Mouse (Mus musculus) frontal cortex, adult (tissue): Measurements from ENCODE around the gene Akap13.

Experiments
- ATAC-seq: cut with Nextera tagmentation; 2 replicates; pipeline ENCODE4 v1.9.2; 2017; ENCODE audit warnings: mild to moderate bottlenecking, moderate library complexity, mixed read lengths; ENCODE audit not compliant: low TSS enrichment

Gene Akap13

DNA sequence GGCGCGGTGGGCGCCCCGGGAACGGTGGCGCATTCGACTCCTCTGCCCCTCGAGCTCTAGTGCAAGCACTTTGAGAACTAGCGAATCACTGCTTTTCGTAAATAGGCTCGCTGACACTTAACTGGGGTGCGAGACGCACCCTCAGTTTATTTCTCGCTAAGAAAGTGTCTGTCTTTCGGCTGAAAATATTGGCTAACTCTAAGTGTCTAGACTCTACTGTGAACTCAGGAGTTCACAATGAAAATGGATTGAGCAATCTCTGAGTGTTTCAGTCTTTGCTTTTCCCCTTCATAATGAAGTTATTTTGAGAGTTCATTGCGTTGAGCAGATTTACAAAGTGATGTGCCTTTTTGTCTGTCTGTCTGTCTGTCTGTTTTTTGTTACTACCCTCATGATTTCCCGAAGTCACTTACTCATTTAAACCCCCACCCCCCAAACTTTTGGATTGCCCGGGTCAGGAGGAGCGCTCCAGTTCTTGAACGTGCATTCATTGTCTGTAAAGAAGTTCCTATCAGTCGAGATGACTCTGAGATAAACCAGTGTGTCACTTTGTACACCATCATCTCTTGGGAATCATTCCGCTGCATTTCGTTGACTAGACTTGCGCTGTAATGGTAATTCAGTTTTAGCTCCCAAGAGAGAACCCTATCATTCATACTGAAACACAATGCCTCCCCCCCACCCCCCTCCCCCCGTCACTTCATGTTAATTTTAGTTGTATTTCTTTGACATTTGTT lies 986 bp downstream of the Akap13 start:
- peak; percentile 3; the same call in 1 of the 2 replicates for ATAC-seq

GRCm38 (mm10) chr7:75460290-75460689 lies 5.0 kb downstream of the Akap13 start:
- ATAC-seq, result no peak

DNA sequence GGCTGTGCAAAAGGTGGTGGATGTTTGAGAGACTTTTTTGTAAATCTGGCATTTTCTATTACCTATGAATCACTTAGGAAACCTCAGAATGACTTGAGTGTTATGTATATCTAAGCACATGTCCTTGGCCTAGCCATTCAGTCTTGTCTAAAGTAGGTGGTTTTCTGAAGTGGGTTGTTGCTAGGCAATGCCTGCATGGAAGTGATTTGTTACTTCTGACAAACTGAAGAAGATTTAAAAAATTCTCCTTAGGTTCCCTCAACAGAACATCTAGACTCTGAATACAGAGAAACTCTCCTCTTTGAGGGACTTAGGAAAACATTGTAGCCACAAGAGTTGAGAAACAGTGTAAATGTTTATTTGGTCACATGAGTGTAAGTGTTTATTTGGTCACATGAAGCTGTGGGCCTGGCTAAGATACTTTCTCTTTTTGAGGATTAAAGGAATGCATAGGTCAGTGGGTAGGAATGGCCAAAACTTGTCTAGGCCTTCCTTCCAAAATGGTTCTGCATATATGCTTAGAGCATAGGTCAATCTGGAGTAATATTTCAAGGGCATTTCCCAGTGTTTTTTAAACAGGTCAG lies 8.3 kb downstream of the Akap13 start:
- peak; percentile 55 for ATAC-seq

GRCm38 (mm10) chr7:75467791-75468190 lies 12.5 kb downstream of the Akap13 start:
- no peak for ATAC-seq

- ATAC-seq, result no peak
These were observed 15.1 kb downstream of the Akap13 start for GRCm38 (mm10) chr7:75470318-75470925.

GRCm38 (mm10) chr7:75472316-75473195 lies 17.2 kb downstream of the Akap13 start:
- no peak for ATAC-seq

DNA sequence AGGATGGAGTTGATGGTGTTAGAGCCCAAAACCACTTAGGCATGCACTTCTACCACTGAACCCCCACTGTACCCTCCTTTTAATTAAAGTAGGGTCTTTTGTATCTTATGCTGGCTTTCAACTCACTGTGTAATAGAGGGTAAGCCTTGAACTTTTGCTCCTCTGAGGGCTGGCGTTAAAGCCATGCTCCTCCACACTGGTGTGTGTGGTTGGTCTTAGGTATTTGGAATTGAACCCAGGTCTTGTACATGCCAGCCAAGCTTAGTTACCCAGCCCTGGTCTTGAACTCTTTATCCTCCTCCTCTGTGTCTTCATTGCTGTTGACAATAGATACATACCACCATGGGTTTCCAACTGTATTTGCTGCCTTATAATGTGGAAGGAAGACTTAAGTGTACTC lies 18.0 kb downstream of the Akap13 start:
- ATAC-seq, result no peak

- no peak for ATAC-seq
These were observed 18.7 kb downstream of the Akap13 start for GRCm38 (mm10) chr7:75474064-75474463.

DNA sequence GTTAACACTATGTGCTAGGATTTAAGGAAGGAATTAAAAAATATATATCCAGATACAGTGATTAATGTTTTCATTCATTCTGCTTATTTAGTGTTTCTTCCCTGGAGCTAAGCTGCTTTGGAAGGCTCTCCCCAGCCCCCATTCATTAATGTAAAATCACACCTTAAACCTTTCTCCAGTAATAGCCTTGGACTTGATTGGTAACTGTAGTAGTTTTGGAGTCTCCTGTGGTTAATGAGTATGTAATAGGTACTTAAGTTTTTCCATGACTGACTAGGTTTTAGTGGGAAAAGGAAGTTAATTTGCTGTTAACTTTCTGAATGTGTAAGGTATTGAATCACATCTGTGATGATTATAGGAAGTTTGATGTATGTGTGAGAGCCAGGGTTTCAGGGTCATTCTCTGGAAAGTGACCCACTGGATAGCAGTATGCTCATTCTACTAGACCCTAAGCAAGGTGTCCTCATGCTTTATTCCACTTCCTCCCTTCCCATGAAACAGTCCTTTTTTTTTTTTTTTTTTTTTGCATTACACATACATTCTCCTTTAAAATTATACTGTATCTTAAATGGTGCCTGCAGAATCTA lies 19.3 kb downstream of the Akap13 start:
- no peak for ATAC-seq

DNA sequence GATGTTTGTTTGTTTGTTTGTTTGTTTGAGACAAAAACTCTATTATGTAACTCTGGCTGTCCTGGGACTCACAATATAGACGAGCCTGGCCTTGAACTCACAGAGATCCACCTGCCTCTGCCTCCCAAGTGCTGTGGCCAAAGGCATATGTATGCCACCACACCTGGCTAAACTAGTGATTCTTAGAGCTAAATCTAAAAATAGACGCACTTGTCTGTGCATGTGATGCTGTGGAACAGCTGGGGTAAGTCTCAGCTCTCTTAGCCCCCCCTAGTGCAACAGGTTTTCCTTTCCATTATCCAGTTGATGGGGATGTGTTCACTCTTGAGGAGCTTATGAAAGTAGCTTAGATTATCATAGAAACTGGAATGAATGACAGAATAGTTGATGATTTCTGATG lies 22.7 kb downstream of the Akap13 start:
- no peak for ATAC-seq

DNA sequence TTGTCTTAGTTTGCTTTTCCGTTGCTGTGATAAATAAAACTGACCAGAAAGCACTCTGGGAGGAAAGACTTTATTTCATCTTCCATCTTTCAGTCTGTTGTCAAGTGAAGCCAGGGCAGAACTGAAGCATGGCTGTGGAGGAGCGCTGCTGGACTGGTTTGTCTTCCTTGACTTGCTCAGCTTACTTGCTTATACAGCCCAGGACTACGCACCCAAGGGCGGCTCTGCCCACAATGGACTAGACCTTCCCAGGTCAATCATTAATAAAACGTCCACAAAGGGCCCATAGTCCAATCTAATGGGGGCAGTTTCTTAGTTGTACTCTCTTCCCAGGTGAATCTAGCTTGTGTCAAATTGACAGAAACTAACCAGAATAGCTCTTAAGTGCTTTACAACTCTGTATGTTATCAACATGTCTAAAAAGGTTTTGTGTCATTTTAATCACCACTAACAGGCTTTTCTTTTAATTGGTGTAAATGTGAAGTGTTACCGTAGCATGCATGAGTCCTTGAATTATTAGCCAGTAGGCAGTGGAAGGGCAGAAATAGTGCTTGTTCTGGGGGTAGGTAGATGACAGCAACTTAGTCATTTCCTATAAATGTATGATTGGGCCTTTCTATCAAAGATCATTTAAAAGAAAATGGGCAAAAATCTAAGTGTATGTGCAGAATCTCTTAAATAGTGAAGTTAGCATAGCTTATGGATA lies 25.5 kb downstream of the Akap13 start:
- ATAC-seq, result no peak

- ATAC-seq, result no peak
These were observed 30.7 kb downstream of the Akap13 start for GRCm38 (mm10) chr7:75486031-75486430.

DNA sequence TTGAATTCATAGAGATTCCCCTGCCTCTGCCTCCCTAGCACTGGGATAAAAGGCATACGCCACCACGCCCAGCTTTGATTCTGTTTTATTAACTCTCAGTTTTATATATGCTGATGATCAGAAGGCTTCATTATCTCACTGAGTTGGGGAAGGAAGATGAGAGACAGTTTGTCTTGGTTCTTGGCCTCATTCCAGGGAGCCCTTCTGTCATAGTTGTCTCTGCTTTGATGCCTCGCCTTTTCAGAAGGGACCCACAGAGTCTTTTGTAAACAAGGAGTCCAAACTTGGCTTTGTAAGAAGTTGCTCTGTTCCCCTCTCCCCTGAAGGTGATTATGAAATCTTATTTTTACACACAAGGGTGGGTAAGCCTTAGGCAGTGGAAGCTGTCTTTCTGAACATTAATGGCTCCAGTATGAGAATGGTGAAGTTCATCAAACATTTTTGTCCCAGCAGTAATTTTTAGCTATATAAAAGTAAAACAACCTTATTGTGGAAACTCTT lies 40.7 kb downstream of the Akap13 start:
- ATAC-seq, result no peak

DNA sequence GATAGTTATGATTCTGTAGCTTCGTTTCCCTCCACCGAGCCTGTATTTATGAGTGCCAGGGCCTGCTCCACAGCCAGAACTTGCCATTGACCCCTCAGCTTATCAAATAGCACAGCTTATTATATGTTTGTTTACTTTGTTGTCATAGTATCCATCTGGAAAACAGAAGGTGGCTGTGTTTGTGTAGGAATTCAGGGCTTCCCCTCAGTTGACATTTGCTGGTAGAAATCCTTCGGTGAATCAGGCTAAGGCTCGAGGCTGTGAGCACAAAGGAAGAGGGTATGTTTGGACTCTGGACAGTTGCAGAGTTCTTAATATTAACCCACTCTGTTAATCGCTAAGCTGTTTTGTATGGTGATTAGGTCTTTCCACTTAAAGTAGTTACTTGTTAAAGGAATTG lies 43.3 kb downstream of the Akap13 start:
- ATAC-seq, result no peak

DNA sequence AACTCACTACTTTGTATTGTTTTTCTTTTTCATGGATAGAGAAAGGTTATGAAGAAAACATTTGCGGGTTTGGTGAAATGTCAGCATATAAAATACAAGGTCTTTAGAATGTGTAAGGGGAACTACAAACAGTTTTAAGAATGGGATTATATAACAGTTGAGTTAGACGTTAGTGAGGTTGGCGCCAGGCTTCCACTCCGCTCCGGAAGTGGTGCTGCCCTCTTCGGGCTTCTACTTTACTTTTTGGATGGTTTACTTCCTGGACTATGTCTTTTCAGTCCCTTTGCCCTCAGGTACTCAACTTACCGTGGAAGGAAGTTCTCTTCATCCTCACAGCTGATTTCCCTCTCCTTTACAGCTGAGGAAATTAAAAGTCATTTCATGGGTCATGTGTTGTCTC lies 43.9 kb downstream of the Akap13 start:
- no peak for ATAC-seq

DNA sequence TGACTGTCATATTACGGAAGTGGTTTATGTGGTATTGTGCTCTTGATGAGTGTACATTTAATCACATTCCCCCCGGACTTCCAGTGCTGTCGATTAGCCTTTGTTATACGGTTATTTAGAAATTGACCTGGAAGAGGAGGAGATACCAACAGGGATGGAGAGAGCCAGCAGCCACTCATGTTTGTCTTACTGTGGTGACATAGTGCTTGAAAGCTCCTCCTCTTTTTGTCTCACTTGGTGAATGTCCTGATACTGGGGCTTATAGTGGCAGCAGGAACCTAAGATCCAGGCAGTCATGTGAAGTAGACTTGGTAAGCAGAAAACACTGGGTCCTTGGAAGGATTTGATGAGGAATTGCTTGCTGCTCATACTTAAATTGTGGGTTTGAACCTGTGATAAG lies 44.8 kb downstream of the Akap13 start:
- no peak for ATAC-seq

DNA sequence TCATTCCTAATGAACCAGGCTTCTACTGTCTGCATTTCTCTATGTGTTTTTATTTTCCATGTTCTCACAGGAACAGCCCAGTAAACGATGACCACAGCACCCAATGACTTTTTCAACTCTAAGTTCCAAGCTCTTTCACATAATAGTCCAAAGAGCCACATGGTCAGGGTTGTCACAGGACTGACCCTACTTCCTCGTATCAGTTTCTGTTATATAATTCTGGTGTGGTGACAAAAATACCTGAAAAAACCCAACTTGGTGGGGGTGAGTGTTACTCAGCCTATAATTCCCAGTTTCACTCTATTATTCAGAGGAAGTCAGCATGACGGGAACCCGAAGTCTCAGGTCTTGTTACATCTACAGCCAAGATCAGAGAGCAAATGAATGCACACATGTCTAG lies 45.5 kb downstream of the Akap13 start:
- ATAC-seq, result no peak

- no peak for ATAC-seq
These were observed 49.2 kb downstream of the Akap13 start for GRCm38 (mm10) chr7:75504524-75504923.

DNA sequence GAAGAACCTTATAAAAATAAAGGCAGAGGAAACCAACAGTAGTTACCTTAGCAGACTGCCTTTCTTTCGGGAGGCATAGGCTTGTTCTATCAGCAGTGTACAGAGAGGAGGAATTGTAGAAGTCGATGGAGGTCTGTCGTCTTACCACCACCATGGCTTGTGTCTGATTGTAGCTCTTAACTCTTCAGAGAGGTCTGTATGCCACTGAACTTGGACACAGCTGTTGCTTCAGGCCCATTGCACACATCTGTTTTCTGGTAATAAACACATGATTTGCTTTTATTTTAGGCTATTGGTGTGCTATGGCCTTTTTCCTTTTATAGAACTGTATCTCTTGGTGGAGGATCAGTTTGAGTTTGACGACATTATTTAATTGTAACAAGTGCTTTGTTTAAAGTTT lies 51.3 kb downstream of the Akap13 start:
- no peak for ATAC-seq

DNA sequence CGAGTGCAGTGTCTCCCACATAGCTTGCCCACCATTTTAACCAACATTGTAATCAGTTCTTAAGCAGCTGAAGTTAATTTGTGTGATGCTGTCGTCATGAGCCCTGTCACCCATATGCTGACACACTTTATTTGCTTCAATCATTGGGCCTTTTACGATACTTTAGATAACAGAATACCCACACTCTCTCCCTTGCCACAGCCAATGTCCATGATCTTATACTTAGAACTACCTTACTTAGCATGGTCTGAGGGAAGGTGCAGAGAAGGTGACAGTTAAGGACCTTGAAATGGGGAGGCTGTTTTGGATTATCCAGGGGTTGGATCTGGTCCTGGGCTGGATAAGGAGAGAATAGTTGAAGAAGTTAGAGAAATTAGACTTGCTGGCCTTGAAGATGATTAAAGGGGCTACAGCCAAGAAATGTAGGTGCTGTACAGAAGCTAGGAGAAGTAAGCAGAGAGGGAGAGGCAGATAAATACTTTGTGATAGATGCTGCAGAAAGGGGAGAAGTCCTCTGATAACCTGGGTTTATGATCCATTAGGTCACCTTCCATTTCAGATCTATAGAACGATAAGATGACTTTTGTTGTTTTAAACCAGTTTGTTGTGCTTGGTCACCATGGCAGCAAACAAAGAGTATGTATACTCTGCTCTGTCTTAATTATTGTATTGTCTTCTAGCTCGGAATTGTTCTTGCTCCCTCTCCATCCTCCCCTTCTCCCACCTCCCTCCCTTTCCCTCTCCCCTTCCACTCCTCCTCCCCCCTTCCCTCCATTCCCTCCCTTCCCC lies 53.9 kb downstream of the Akap13 start:
- ATAC-seq, result no peak
